Mouse (Mus musculus) limb, embryonic 11.5 days (tissue): ENCODE results near the gene Pnrc2. TPM values are rescaled to one million over a fixed set of nuclear protein-coding genes. Genes with fewer than 3 reads are reported as not detected.

ENCODE experiments used
- ATAC-seq: fragments of 200-750 bp; cut with Nextera tagmentation; 2 replicates; pipeline ENCODE4 v1.8.0; 2017; ENCODE audit warnings: low read depth; ENCODE audit not compliant: insufficient number of reproducible peaks, low FRiP score, low TSS enrichment
- DNase-seq: peaks from one replicate; pipeline ENCODE4 v3.0.0-alpha.2; 2015; ENCODE audit warnings: low spot score
- H3K27ac ChIP-seq: fragments of 300-500 bp; sonication (generic); replicated peaks from 2 replicates; pipeline ENCODE4 v1.5.1; 2014; ENCODE audit warnings: low read depth, mild to moderate bottlenecking, low read length
- H3K27me3 ChIP-seq: fragments of 300-500 bp; sonication (generic); 2 replicates; pipeline ENCODE4 v1.6.1; 2014; ENCODE audit warnings: mild to moderate bottlenecking, low read length, mixed read lengths; ENCODE audit not compliant: control insufficient read depth, insufficient read depth
- H3K36me3 ChIP-seq: fragments of 300-500 bp; sonication (generic); 2 replicates; pipeline ENCODE4 v1.6.1; 2014; ENCODE audit warnings: mild to moderate bottlenecking, low read length, moderate library complexity, mixed read lengths; ENCODE audit not compliant: control insufficient read depth, insufficient read depth
- H3K4me1 ChIP-seq: fragments of 300-500 bp; sonication (generic); 2 replicates; pipeline ENCODE4 v1.6.1; 2014; ENCODE audit warnings: low read length, mixed read lengths; ENCODE audit not compliant: control insufficient read depth, insufficient read depth
- H3K4me2 ChIP-seq: fragments of 300-500 bp; sonication (generic); 2 replicates; pipeline ENCODE4 v1.6.1; 2014; ENCODE audit warnings: low read depth, mild to moderate bottlenecking, moderate library complexity; ENCODE audit not compliant: severe bottlenecking
- H3K4me3 ChIP-seq: fragments of 300-500 bp; sonication (generic); 2 replicates; pipeline ENCODE4 v1.5.1; 2014; ENCODE audit warnings: low read depth, low read length
- H3K9ac ChIP-seq: fragments of 300-500 bp; sonication (generic); 2 replicates; pipeline ENCODE4 v1.6.1; 2014; ENCODE audit warnings: mild to moderate bottlenecking, low read length
- H3K9me3 ChIP-seq: fragments of 300-500 bp; sonication (generic); 2 replicates; pipeline ENCODE4 v1.6.1; 2016; ENCODE audit warnings: low read length; ENCODE audit not compliant: control insufficient read depth
- WGBS: fragments of 180-500 bp; shearing (Covaris S2); extraction: QIAGEN DNeasy Blood & Tissue Kit; methylation state at CpG from one replicate; pipeline ENCODE4 v1.1.7; 2014; 5-methylcytosine and 5-hydroxymethylcytosine counted together
- polyA plus RNA-seq: library from polyadenylated mRNA; unstranded; fragments of >200 nt; fragmentation: Nextera tagmentation; extraction: Ambion mirVana; gene quantifications from 2 replicates; pipeline ENCODE4 v1.2.1, GENCODE M21; 2014

Pnrc2 gene
- polyA plus RNA-seq: 232 and 234 TPM in 2 replicates

DNA sequence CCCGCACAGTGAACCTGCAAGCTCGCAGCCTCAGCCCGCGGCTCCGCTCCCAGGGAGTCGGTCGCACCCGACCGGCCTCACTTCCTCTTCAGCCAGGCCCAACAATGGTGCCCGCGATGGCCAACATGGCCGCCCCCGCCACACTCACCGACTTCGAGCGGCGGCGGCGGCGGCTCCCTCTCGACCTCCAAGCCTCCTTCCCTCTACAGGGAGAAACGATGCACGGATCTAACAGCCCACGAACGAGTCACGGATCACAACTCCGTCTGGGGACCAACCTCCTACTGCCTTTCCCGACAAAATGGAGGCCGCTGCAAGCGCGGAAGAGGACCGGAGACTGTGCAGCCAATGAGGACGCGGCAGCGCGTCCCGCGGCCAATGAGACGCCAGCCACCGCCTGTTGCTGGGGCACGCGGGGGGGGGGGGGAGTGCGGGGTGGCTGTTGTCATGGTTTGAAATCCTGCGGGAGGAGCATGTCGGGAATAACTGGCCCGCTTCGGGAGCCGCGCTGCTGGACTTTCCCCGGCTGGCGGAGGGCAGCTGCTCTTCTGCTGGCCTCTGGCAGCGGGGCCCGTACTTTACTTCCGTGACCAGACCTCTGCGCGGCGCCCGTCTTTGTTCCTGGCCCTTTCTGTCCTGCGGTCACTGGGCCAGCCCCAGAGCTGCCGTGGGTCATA is at the start of gene Pnrc2:
Gene Pnrc2, minus strand, starts transcription at position 325 of the 677 bp plus-strand sequence.
- peaks cover 12% of the 10 kb centered on the region; the same call in 1 of the 2 replicates for H3K36me3 ChIP-seq
- H3K27me3 ChIP-seq: no peaks in the 10 kb centered on the region
- DNase-seq (peak; percentile 94), ATAC-seq (peak; percentile 92)
- peaks cover 35% of the 10 kb centered on the region for H3K4me1 ChIP-seq
- H3K4me2 ChIP-seq: peak within 1 kb of the TSS; percentile 88
- H3K9me3 ChIP-seq: no peaks in the 10 kb centered on the region
- peak within 1 kb of the TSS; percentile 78 for H3K4me3 ChIP-seq
- peak within 1 kb of the TSS; percentile 98 for H3K9ac ChIP-seq
- under 1% methylated on average over 58 of the region's 60 CpGs for WGBS
- H3K27ac ChIP-seq: peak within 1 kb of the TSS; percentile 99

DNA sequence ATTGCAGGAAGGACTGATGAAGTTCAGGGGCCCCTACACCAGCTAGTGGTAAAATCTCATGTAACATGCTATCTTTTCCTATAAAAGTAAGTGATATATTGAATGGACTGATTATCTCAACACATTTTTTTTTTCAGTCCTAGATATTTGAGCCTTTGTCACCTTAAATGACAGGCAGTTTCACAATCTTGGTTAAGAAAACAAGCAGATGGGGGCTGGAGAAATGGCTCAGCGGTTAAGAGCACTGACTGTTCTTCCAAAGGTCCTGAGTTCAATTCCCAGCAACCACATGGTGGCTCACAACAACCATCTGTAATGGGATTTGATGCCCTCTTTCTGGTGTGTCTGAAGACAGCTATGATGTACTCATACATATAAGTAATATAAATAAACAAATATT is 48.5 kb upstream of the Pnrc2 start:
- Histone ChIP-seq H3K36me3 (peaks cover 2% of the 10 kb centered on the region; the same call in 1 of the 2 replicates), H3K27ac (no peak overlapping the region), H3K4me1 (peaks cover 3% of the 10 kb centered on the region; the same call in 1 of the 2 replicates), H3K4me3 (peak overlapping the region; percentile 74), H3K27me3 (no peaks in the 10 kb centered on the region), H3K9ac (no peak overlapping the region), H3K9me3 (no peaks in the 10 kb centered on the region), H3K4me2 (no peak overlapping the region; the same call in 1 of the 2 replicates)
- DNase-seq (no peak), ATAC-seq (no peak)
- 74% methylated on average over 1 of the region's 1 CpGs for WGBS

DNA sequence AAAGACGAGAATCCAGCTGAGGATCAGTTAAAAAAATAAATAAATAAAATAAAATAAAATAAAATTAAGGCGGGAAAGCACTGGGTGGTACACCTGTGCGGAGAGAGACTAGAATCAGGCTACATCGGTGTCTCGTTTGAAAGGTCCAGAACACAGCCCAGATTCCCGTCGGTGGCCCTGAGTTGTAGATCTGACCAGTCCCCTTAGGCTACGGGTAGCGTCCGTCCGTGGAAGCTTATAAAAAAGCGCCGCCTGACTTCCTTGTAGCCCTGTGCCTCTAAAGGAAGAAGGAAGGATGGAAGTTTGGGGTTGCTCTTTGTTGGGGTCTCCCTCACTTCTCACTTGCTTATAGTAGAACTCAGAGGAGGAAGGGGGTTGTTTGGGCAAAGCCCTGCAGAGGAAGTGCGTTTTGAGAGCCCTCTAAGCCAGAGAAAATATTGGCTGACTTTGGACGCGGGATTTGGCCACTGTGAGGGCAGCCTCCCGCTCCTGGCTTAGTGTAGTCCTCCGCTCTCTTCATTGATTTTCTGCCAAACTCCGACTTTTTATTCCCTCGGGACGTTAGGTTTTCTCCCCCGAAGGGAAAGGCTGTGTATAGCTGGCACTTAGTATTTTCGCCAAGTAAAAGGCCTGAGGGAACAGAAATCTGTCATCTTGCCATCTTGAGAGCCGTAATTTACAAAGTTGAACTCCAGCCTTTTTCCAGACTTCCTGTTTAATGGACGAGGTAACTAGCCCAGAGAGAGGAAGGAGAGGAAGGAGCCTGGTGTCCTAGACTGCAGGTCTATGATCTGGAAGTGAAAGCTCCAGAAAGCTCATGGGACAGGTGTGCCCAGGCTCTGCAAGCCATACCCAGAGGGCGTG is 47.8 kb upstream of the Pnrc2 start:
- no peaks in the 10 kb centered on the region for H3K27me3 ChIP-seq
- H3K36me3 ChIP-seq: peaks cover 2% of the 10 kb centered on the region; the same call in 1 of the 2 replicates
- peaks cover 3% of the 10 kb centered on the region; the same call in 1 of the 2 replicates for H3K4me1 ChIP-seq
- ATAC-seq (no peak), DNase-seq (peak; percentile 32)
- WGBS: 7% methylated on average over 26 of the region's 26 CpGs
- H3K4me3 ChIP-seq: peak overlapping the region; percentile 74
- peak overlapping the region; percentile 87 for H3K4me2 ChIP-seq
- no peak overlapping the region for H3K27ac ChIP-seq
- H3K9ac ChIP-seq: peak overlapping the region; percentile 82
- no peaks in the 10 kb centered on the region for H3K9me3 ChIP-seq

DNA sequence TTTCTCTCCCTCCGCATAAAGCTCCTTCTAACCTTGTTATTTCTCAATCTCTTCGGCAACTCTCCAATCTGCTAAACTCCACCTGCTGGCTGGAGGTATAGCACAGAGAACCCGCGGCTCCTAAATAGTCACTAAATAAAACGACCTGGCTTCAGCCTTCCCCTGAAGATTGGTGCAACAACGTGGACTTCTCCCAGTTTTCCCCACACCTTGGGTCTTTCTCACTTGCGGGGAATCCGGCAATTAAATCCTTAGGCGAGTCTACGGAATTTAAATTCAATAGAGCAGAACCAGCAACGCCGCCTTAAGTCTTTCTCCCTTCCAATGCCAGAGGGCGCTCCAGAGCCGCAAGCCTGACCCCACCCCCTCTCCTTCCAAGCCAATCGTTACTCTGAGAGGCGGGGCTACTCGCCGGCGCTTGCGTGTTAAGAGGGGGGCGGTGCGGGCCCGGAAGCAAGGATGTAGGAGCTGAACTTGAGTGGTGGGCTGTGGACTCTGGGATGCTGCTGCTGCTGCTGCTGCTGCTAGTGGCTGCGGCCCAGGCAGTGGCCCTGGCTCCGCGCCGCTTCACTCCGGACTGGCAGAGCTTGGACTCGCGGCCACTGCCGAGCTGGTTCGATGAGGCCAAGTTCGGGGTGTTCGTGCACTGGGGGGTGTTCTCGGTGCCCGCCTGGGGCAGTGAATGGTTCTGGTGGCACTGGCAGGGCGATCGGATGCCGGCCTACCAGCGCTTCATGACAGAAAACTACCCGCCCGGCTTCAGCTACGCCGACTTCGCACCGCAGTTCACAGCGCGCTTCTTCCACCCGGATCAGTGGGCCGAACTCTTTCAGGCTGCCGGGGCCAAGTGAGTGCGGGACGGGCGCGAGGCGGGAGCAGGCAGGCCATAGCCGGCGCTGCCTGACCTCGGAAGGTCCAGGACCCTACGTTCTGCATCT is 46.9 kb upstream of the Pnrc2 start, which contains the start of gene Fuca1:
Gene Fuca1, plus strand, starts transcription at position 432 of the 938 bp plus-strand sequence.
- H3K9ac ChIP-seq: peak within 1 kb of the TSS; percentile 82
- peak; percentile 99 for DNase-seq
- H3K9me3 ChIP-seq: no peaks in the 10 kb centered on the region
- H3K36me3 ChIP-seq: peaks cover 2% of the 10 kb centered on the region; the same call in 1 of the 2 replicates
- WGBS: 1% methylated on average over 60 of the region's 60 CpGs
- peak within 1 kb of the TSS; percentile 87 for H3K4me2 ChIP-seq
- no peaks in the 10 kb centered on the region for H3K27me3 ChIP-seq
- H3K27ac ChIP-seq: peak within 1 kb of the TSS; percentile 30; the same call in 1 of the 2 replicates
- H3K4me1 ChIP-seq: peaks cover 3% of the 10 kb centered on the region; the same call in 1 of the 2 replicates
- ATAC-seq: peak; percentile 93
- H3K4me3 ChIP-seq: peak within 1 kb of the TSS; percentile 74

DNA sequence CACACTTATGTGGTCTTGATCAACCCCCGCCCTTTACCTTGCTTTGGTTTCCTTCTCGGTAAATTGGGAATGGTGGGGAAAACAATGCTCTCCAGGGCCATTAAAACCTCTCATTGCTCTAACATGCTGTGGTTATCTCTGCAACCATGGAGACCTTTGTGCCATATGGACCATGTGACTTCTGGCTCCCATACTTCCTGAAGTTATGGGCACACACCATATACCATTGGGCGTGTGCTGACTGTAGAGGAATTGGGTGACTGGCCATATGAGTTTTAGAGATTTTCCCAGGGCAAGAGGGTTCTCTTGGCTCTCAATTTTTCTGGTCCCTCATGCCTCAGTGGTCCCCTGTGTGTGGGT is 45.6 kb upstream of the Pnrc2 start:
- Histone ChIP-seq H3K4me1 (peaks cover 3% of the 10 kb centered on the region; the same call in 1 of the 2 replicates), H3K9ac (no peak overlapping the region), H3K4me3 (no peak overlapping the region), H3K9me3 (no peaks in the 10 kb centered on the region), H3K4me2 (no peak overlapping the region), H3K27ac (no peak overlapping the region), H3K36me3 (peaks cover 2% of the 10 kb centered on the region; the same call in 1 of the 2 replicates), H3K27me3 (no peaks in the 10 kb centered on the region)
- DNase-seq (no peak), ATAC-seq (no peak)
- 94% methylated on average over 3 of the region's 3 CpGs for WGBS

DNA sequence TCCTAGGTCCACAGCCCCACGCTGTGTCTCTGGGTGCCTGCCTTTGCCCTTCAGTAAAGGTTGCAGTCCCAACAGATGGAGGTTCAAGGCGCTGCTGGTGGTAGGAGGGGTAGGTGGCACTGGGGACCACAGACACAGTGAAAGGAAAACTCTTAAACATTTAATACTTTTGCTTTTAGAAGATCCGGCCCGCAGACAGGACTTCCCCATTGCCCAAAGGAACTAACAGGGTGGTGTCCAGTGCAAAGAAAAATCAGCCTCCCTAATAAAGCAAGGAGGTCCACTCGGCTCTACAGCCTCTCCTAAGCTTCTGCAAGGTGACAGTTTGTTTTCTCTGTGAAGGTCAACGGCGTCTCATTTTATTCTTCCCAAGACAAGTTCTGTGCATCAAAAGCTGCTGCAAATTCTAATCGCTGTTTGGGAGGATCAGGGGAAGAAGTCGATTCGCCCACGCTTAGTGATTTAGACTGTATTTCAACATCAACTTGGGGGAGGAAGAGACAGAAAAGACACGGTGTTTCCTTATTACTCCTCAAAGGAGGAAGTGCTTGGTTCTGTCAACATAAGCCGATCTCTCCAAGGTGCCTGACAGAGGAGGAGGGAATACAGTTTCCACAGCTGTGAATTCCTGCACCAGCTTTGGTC is 45.1 kb upstream of the Pnrc2 start:
- no peak for DNase-seq
- peaks cover 2% of the 10 kb centered on the region; the same call in 1 of the 2 replicates for H3K36me3 ChIP-seq
- WGBS: 89% methylated on average over 13 of the region's 13 CpGs
- H3K27me3 ChIP-seq: no peaks in the 10 kb centered on the region
- no peak overlapping the region for H3K4me3 ChIP-seq
- no peak overlapping the region for H3K4me2 ChIP-seq
- no peak overlapping the region for H3K9ac ChIP-seq
- H3K9me3 ChIP-seq: no peaks in the 10 kb centered on the region
- ATAC-seq: no peak
- no peak overlapping the region for H3K27ac ChIP-seq
- H3K4me1 ChIP-seq: peaks cover 3% of the 10 kb centered on the region; the same call in 1 of the 2 replicates

DNA sequence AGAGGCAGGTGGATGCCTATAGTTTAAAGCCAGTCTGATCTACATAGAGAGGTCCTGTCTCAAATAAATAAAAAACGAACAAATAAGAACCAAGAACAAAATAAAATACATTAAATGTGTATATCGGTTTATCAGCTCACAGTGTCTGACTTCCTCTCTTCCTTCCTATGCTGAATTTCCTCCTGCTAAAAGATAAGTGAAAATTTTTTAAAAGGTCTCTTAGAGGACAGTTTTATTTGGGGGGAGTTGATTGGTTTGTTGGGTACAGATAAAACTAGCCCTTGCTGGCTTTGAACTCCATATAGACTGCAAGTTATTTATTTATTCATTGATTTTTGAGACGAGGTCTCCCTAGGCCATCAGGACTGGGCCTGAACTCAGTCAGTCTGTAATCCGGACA is 39.8 kb upstream of the Pnrc2 start:
- no peak overlapping the region for H3K9ac ChIP-seq
- H3K36me3 ChIP-seq: no peaks in the 10 kb centered on the region
- 75% methylated on average over 4 of the region's 4 CpGs for WGBS
- no peaks in the 10 kb centered on the region for H3K27me3 ChIP-seq
- H3K4me2 ChIP-seq: no peak overlapping the region
- DNase-seq: no peak
- ATAC-seq: no peak
- H3K9me3 ChIP-seq: no peaks in the 10 kb centered on the region
- no peak overlapping the region for H3K4me3 ChIP-seq
- no peaks in the 10 kb centered on the region for H3K4me1 ChIP-seq
- H3K27ac ChIP-seq: no peak overlapping the region
